Mouse (Mus musculus) frontal cortex, postnatal 36 days (tissue): ENCODE results near the gene Mcur1.

Experiments used
- DNase-seq, 2 experiments: peaks; one replicate each; pipeline ENCODE4 v3.0.0; 2022; ENCODE audit warnings: low spot score in 2 of 2

The Mcur1 gene

GRCm38 (mm10) chr13:43565346-43565745 lies 5.4 kb upstream of the Mcur1 start:
- DNase-seq, result peak; percentile 88 to 90

DNA sequence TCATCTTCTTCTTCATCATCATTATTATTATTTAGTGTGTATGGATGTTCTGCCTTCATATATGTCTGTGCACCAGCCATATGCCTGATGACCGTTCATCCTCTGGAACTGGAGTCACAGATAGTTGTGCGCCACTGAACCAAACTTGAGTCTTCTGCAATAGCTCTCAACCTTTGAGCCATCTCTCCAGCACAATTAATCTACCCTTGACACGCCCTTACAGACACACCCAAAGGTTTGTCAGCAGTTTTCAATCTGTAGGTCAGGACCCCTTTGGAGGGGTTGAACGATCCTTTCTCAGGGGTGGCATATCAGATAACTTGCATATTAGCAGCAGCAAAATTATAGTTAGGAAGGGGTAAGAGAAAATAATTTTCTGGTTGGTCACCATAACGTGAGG lies 4.7 kb upstream of the Mcur1 start:
- no peak for DNase-seq

DNA sequence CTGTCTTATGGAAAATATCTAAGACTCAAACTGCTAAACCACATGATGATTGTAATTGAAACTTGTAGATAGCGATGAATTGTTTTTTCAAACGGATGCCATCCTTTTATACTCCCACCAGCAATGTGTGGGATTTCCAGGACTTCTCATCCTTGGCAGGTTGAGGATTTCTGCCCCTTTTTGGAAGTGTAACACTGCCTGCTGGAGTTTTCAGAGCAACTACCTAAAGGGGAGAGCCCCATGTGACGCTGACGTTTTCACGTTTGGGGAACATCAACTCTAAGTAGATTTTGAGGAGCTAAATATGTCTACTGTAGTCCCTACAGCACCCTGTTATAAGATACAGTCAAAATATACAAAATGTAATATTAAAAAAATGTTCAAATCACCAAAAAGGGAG lies 2.7 kb upstream of the Mcur1 start:
- DNase-seq, result no peak

DNA sequence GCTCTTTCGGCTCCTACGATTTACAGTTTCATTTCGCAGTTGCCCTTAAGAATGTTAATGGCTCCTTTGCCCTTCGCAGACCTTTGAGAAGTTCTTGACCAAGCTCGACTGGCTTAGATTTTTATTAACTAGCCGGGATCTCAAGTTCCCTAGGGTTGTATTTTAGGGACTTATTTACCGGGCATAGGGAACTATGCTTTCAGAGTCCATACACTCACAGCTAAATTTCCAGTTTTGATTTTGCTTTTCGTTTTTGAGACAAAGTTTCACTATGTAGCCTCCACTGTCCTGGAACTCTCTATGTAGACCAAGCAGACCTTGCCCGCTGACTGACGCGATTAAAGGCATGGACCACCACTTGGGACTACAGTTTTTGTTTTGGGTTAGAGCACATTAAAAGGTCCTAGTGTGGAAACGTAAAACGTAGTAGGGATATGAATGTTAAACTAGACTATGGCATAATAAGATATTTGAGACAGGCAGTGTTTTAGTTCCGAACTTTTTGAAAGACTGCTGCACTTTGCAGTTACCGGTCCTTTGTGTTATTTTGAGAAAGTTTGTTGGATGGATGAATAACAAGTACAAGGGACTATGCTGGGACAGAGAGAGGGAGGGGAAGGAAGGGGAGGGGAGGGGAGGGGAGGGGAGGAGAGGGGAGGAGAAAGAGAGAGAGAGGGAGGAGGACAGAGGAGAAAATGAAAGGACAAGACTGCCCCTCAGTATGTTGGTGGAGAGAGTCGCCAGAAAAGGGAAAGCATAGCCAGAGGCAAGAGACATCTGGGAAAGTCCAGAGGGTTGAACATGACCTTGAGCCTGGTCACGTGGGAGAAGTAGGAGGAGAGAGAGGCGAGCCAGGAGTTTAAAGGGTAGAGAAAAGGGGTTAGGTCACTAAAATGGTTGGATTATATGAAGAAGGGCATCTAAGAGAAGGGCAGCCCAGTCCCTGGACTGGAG lies 744 bp upstream of the Mcur1 start:
- no peak for DNase-seq

GRCm38 (mm10) chr13:43558959-43559358 lies 1.0 kb downstream of the Mcur1 start:
- DNase-seq, result no peak

GRCm38 (mm10) chr13:43558357-43558756 lies 1.6 kb downstream of the Mcur1 start:
- no peak for DNase-seq

DNA sequence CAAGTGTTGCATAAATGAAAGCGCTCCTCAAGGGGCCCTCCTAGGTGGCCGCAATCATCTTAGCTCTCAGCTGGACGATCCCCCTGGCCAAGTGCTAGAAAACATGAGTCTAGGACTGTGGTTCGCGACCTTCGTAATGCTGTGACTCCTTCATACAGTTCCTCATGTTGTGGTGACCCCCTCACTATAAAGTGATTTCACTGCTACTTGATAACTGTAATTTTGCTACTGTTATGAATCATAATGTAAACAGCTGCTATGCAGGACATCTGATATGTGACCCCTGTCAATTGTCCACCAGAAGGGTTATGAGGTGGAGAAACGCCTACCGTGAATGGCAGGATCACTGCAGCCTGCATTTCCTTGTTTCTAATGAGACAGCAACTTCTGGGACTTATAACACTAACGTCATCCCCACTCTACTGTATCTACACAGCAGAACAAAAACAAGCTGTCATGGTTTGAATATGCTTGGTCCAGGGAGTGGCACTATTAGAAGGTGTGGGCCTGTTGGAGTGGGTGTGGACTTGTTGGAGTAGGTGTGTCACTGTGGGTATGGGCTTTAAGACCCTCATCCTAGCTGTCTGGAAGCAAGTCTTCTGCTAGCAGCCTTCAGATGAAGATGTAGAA lies 3.0 kb downstream of the Mcur1 start:
- DNase-seq, result no peak

DNA sequence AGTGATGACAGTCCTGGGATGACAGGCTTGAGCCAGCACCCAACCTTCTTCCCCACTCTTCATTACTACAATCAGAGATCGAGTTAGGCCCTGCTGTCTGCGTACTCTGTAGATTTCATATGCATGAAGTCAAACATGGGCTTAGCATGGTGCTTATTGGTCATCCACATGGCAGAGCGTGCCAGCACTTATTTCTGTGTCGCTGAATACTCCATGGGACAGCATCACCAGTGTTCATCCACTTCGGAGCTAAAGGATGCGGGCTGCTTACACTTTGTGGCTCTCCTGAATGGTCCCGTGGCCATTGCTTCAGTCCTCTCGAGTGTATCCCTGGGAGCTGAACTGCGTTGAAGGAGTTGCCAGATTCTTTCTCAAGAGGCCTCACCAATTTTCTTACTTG lies 4.7 kb downstream of the Mcur1 start:
- no peak for DNase-seq

- DNase-seq, result no peak
These were observed 5.2 kb downstream of the Mcur1 start for GRCm38 (mm10) chr13:43554827-43555226.

DNA sequence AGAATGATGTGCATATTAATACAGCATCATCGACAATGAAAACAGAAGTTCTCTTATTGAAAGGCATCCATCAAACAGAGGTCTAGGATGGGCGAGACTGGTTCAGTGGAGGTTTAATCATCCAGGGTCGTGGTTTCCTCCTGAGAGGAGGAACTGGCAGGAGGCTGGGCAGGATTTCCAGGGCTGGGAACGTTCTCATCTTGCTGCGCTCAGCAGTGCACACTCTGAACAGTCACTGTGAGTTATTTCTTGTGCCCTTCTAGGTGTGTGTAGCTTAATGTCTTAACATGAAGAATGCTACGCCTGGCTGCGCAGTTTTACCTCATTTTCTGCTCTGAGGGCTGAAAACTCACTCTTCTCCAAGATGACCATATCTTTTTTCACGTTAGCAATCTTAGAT lies 9.3 kb downstream of the Mcur1 start:
- DNase-seq, result no peak

GRCm38 (mm10) chr13:43549870-43550269 lies 10.1 kb downstream of the Mcur1 start:
- DNase-seq, result no peak

- no peak for DNase-seq
These were observed 10.8 kb downstream of the Mcur1 start for GRCm38 (mm10) chr13:43549078-43549698.

DNA sequence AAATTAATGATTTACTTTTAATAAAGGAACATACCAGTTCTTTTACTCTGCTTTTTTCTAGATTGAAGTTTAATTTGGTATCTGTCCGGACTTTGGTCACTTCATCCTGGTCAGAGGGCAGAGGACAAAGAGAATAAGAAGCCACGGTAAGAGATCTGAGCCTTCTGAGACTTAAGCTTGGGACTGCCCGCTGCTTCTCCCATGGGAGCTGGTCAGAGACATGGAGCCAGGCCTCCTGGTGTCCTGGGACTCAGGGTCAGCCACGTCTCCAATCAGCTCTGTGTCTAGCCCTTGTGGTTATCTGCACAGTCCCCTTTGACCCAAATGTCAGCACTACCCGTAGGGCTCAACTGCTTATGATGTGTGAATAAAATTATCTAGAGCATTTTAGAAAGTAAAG lies 11.4 kb downstream of the Mcur1 start:
- DNase-seq, result no peak

- peak; percentile 82 to 90 for DNase-seq
These were observed 13.1 kb downstream of the Mcur1 start for GRCm38 (mm10) chr13:43546861-43547260.

DNA sequence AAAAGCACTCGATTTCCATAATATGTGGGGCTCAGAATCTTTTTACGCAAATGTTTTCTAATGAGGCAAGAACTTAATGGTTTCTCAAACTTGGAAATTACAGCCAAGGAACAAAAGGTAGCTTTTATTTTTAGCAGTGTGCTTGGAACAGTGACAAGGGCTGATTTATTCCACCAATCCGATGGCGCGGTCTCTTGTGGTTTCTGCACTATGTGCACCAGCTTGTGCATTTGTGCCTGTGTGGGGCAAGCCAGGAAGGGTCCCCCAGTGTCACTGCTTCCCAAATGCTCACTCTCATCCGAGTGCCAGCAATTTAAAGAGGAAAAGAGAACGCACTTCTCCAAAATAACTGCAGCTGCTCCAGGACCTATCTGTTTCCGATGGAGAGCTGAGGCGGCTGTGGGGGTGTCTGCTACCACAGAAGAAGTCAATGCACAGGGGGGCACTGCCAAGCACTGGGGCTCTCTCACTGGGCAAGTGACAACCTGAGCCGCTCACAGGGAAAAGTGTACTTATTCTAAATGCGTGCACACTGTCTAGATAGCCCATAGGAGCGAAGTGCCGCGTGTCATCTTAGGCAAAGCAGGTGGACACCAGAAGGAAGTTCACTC lies 19.7 kb downstream of the Mcur1 start:
- no peak for DNase-seq

DNA sequence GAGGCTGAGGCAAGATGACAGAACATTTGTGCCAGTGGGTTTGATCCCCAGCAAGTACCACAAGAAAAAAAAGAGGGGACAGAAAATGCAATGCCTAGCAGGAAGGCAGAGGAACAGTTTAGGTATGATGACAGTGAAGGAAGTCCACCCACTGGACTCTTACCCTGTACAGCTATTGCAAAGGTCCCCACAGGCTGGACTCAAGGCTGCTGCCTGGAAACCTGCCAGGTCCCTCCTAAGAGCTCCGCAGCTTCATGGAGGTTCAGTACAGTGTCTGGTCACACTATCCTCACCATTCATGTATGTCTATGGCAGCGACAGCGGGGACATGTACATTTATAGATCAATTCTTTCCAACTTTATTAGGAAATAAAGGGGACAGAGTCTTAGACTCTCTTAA lies 20.6 kb downstream of the Mcur1 start:
- no peak for DNase-seq

DNA sequence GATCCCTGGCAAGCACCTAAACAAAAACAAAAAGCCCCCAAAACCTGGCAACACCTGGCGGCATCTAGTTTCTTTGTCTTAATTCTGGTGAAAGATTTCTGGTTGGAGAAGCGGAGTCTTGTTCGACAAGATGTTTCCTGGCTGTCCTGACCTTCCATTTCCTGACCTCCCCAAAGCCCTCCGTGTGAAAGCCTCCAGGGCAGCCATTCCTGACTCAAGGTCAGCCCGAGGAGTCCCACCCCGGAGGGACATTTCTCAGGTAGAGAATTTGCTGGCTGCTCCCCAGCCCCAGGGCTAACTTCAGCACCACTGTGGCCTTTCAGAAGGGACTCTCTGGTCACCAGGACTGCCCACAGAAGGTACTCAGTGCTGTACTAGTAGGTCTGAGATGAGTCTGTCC lies 22.1 kb downstream of the Mcur1 start:
- DNase-seq, result no peak

DNA sequence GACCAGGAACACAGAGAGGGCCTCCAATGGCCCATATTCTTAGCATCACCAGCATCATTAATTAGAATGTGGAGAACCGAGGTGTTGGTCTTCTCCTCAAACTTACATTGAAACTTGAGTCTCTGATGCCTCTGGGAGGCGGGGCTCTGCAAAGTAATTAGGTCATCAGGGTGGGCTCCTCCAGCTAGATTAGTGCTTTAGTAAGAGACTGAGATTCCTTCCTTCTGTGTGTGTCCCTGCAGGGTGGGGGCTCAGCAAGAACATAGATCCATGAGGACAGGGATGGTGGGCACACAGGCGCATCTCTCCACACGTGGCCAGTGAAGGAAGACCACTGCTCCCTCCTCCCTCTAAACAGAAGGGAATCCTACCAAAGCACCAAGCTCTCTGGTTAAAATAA lies 26.0 kb downstream of the Mcur1 start:
- DNase-seq, result no peak

DNA sequence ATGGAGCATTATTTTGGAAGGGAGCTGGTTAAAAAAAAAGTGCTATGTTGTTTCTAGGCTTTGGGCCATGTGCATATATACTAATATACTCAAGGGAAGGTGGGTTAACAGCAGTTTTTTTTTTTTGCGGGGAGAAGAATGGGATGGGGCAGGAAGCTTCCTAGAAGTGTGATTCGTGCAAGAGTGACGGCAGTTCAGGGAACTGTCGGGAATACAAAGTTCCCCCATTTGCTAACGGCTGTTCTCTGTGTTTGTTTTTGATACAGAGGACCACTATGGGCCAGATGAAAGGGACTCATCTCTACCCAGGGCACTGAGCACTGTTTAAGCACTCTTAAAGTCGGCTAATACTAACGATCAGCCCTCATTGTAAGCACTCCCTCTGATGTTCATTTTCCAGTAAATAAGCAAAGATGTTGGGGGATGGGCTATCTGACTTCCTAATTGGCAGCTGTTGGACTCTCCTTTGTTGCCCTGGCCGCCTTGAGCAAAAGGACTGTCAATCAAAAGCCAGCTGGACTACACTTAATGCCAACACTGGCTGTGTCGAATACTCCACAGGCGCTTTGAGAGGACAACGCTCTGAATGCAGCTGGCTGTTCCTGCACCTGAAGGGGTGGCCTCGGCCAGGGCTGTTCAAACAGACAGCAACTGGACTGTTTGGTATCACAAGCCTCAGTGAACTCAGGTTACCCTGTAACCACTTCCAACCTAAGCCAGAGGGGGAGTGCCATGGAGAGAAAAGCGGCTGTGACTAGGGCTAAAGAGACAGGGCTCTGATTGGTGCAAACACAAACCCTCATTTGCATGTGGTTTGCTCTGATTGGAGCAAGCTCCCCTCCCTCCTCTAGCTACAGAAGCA lies 28.9 kb downstream of the Mcur1 start:
- DNase-seq, result peak; percentile 40 to 81

- DNase-seq, result peak; percentile 68 to 87
These were observed 29.7 kb downstream of the Mcur1 start for GRCm38 (mm10) chr13:43530129-43530831.

DNA sequence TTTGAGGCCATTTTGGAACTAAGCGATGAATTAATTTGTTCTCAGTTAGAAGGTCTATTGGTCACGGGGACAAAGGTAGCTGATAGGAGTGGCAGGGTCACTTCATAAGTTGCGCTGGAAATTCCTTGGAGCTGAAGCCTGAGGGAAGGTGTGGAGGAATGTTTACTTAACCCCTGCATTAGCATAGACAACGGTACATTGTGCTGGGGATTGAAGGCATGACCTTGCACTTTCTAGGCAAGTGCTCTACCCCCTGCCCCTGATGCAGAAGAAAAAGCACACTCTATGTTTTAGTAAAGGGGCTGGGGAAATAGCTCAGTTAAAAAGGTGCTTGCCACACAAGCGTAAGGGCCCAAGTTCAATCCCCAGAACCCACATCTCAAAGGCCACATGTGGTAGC lies 33.7 kb downstream of the Mcur1 start:
- no peak for DNase-seq
